Mouse (Mus musculus) kidney, postnatal 36 days (tissue): ENCODE results near the gene Cnrip1.
"Not testable (repeated sequence)": the region's sequence is repeated elsewhere in the genome, so short reads cannot be mapped to it uniquely, and the experiment has no call there.

Experiments used
- DNase-seq, 2 experiments: peaks; one replicate each; pipeline ENCODE4 v3.0.0; 2021 to 2022; ENCODE audit warnings: mixed read lengths in 2 of 2

The Cnrip1 gene

DNA sequence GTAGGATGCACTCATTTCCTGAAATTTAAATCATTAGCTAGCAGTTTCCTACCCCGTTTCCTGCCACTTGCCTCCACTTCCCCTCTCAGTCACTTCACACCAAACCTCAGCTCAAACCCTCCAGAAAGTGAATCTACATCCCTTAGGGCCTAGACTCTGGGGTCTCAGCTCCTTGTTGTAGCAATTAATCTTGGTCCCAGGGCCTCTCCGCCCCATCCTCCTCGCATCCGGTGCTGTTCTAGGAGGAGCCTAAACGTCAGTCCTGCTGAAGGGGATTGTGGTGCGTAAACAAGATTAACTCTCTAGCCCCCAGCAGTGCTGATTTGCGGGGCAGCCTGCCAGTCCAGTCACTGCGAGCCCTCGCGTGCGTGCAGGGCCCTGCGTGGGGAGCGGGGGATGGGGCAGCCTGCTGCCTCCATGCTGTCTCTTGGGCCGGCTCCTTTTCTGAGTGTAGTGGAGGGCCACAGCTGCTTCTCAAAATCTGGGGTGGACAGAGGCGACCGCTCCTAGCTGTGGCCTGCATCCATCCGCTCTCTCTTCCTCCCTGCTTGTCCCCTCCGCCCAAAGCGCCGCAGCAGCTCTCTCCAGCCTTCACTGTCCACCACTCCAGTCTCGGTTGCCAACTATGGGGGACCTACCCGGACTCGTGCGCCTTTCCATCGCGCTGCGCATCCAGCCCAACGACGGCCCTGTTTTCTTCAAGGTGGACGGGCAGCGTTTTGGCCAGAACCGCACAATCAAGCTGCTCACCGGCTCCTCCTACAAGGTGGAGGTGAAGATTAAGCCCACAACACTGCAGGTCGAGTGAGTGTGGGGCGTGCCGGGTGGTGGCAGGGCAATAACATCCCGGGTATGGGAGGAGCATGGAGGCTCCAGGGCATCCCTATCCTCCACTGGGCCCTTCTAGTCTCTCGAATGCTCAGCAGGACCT lies at the start of gene Cnrip1, which contains the start of gene Plek:
Gene Cnrip1, plus strand, starts transcription at position 42 of the 931 bp plus-strand sequence.
Gene Plek, minus strand, starts transcription at position 837 of the 931 bp plus-strand sequence.
- DNase-seq, result peak; percentile 46 to 64

DNA sequence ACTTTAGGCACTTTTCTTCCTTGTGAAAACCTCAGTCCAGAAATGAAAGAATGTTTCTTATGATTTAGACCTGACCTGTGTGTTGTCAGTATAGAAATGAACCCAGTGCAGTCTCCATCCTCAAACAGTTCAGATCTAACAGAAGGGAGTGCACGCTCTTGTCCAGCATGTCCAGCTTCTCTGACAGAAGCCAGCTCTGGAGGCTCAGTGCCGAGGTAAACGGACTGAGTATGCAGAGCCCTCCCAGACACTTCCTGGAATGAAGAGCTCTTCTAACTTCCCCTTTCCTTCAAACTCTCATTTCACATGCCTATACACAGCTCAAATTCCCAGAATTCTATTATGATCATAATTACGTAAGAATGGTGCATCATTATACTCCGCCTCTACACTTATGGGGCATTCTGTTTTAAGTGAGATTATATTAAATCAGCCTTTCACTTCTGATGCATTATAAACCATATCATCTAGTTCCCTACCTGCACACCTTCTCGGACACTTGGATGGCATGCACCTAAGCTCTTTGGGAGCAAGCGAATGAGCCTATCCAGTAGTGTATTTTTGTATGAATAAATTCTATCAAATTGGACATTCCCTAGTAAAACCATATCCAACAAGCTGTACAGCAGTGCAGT lies 48.5 kb upstream of the Cnrip1 start:
- no peak for DNase-seq

DNA sequence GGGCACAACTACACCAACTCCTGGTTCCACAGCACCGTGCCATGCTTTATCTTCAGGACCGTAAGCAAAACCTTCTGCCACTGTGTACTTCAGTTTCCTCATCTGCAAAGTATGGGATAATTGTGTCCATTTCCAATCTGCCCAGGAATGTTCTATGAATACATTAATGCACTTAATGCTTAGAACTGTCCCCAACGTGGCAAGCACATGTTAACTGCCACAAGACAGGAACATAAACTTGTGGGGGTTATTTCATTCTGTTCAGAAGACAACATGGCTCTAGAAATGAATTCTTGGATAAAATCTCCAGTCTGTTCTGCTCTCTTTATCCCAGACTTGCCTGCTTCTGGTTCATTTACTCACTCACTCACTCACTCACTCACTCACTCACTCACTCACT lies 47.6 kb upstream of the Cnrip1 start:
- DNase-seq, result no peak

DNA sequence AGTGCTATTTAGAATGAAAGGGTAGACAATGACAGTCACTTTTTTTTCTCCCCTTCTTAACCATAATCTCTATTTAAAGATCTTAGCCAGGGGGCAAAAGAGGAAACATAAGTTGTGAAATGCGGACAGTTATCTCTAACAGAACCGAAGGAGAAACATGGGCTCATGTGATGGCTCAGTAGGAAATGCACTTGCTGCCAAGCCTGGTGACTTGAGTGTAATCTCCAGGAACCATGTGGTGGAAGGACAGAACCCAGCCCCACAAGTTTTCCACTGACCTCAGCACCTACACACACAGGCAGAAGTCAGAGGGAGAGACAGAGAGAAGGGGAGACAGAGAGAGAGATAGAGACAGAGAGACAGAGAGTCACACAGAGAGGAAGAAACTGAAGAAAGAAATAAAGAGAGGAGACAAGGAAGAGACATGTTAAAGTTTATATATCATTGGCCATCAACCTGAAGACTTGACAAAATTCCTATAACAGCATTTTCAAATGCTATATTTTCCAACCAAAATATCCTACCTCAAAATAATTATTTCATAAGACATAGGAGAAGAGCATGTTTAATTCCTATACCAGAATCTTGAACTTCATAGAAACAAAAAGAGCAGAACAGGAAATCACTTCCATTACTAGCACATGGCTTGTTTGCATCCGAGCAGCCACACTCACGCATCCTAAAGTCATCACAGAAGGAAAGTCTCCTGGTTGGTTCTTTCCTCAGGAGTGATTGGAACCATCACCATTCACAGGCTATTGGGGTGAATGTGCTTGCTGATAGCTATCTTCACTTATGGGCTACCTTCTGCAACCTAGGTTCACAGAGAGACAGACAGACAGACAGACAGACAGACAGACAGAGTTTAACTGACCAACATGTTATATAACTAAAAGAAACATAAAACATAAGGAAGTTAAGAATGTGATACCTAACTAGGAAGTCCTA lies 46.2 kb upstream of the Cnrip1 start:
- DNase-seq, result peak in 1 of 2 experiments; percentile 11

DNA sequence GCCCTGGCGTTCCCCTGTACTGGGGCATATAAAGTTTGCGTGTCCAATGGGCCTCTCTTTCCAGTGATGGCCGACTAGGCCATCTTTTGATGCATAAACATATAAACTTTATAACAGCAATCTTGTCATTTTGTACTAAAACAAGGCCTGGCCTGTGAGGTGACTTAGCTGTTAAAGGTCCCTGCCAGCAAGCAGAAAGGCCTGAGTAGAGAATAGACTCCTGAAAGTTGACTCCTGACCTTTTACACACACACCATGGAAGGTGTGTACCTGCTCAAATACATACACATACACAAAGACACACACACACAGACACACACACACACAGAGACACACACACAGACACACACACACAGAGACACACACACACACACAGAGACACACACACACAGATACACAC lies 44.9 kb upstream of the Cnrip1 start:
- not testable (repeated sequence) for DNase-seq

DNA sequence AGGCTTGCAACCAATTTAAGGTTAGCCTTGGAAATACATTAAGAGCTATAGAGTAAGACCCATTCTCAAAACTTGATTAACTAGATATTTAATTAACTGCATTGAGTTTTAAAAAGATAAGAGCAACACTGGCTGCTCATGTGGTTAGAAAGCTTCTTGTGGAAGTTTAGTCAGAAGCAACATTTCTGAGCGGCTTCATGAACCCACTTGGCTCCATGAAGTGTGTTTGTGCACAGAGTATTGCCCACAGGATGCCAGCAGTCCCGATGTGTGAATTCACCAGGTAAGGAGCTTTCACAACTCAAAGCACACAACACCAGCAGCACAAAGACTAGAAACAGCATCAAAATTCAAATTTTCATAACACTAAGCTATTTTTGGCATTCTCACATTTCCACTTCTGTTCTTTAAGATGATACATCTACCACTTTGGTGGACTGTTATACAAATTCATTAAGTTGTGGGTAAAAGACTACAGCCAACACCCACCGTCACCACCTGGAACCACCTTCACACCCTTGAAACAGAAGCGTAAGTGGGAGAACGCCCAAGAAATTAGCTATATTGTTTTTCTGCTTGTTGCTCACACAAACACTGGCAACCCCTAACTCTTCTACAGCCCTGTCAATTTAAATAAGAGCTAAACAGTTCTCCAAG lies 43.7 kb upstream of the Cnrip1 start:
- no peak for DNase-seq

DNA sequence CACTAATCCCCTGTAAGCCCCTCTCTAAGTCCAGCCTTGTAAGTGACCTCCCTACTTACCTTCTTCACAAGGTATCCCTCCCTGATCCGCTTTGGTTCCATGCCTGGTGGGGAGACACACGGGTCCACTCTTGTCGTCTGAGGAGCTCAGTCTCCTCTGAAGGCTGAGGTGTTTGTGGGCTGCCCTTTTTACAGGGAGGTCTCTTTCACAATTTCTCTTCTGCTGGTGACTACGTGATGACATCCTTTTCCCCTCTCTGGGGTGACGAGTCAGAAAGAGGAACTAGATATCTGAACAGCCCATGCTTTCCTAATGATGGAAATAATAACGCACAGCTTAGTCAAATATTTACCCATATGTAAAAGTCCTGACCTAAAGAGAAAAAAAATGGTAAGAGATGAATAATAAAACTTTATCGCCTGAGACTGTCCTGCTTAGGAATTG lies 42.9 kb upstream of the Cnrip1 start:
- DNase-seq, result no peak

DNA sequence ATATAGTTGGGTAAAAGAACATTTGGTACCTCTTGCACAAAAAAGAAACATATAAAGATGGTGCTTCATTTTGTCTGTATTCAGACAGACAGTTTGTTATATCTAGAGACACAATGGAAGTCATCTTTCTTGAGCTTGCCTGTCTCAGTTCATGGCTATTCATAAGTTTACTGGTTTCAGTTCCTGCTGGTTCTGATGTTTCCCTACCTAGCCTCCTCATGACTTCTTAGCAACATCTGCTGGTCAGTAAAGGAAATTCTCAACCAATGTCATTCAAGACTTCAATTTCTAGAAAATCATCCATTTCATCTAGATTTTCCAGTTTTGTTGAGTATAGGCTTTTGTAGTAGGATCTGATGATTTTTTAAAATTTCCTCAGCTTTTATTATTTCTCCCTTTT lies 38.4 kb upstream of the Cnrip1 start:
- no peak for DNase-seq

DNA sequence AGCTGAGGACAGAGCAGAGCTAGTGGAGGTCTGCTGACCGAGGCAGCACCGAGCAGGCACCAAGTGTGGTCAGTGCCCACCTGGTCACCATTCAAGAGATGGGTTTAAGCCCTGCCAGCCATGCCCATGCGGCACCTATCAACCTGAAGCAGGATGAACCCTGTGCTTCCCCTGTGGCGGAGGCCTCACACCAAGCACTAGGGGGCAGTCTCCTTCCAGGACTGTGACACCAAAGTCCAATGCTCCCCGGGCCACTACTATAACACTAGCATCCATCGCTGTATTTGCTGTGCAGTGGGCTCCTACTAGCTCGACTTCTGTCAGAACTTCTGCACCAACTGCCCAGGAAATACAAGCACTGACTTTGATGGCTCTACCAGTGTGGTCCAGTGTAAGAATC lies 32.1 kb upstream of the Cnrip1 start:
- no peak for DNase-seq

DNA sequence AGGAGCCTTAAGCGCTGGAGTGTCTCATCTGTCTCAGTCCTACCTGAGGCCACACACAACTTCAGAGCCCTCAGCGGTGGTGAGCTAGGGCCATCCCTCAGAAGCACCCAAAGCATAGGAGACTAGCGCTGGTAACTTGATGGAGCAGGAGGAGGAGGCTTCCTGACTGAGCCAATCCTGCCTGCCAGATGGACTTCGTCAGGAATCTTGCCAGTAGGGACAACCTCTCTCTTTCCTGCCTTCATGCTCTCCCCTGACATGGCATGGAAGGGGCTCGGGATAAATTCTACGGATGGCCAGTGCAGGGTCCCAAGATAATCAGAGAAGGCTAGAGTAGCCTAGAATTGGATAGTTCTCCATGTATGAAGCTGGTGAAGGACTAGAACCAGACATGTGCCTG lies 28.2 kb upstream of the Cnrip1 start:
- no peak for DNase-seq

DNA sequence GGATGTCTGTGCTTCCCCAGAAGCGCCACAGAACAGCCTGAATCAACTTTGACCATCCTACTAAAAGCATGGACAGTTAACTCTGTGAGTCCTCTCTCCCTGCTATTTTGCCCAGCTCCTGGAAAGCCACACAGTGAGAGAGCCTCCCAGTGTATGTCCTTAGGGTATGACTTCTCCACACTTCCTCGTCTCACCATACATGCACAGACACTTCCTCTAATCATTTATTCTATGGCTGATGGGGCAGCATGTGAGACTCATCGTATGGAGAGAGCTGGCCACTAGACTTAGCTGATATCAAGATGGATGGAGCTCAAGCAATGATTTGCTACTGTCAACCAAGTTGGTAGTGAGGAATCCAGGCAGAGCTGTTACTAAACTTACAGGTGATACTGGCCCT lies 27.4 kb upstream of the Cnrip1 start:
- DNase-seq, result no peak

DNA sequence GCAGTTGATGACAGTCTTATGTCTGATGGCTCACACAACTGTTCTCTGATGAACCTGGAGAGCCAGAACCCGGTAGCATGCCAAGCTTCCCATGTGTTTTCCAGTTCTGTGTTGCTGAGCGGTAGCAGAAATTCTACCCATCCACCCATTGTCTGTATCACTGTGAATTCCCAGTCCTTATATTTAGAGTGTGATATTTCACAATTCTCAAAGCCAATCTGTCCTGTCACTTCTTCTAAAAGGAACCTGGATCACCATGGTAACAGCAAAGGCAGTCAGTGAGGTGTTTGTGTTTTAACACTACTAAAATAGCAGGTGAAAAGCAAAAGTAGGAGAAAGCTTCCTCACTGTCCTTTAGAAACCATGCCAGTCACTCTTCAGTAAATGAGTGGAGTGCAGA lies 5.6 kb upstream of the Cnrip1 start:
- no peak for DNase-seq

DNA sequence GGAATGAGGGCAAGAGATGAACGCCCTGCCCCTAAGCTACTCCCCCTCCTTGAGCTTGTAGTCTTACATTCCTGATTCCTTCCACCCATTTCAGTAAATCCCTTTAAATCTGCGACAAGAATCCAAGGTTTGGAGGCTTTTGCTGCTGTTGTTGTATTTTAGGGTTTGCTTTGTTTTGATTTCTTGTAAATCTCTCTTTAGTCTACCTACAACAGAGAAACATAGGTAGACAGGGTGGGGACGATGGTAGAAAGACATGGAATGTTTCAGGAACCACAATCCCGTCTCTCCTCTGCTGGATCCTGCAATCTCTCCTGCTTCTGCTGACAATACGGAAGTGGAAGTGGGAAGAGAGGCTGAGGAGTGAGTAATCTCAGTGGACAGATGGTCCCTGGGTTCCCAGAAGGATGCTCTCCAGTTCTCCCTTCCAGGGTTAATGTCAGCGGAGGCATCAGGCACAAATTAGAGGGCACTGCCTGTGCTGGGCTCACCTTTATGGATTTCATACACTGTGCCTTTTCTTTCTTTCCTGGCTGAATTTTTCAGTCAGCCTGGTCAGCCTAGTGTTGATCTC lies 1.2 kb downstream of the Cnrip1 start:
- no peak for DNase-seq

DNA sequence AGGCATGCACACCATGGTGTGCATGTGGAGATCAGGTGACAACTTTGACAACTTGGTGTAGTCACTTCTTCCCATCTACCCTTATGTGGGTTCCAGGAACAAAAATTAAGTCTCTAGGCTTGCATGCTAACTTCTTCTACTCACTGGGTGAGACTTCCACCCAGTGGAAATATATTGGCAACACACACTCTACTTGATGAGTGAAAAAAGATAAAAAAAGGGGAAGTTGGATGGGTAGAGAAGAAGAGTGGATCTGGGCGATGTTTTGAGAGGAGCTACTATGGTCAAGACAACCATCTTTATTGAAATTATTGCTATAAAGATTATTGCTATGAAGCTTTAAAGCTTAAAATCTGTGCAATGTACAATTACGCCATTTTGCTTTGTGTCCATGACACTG lies 18.0 kb downstream of the Cnrip1 start:
- not testable (repeated sequence) for DNase-seq

DNA sequence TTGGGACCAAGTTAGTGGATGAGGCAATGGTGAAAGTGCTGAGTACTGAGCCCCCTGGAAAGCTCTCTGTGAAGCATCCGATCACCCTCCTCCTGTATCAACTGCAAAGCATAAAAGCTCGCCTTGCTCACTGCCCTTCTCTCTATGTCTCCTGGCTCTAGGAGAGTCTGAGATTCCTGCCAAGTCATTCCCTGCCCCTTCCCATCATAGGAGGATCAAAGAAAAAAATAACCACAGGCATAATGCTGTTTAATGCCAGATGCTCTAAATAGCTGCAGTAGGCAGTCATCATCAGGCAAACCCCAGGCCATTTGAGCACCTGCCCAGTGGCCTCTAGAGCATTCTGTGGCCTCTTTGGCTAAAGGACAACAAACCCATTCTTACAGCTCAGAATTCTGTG lies 24.3 kb downstream of the Cnrip1 start:
- no peak for DNase-seq

DNA sequence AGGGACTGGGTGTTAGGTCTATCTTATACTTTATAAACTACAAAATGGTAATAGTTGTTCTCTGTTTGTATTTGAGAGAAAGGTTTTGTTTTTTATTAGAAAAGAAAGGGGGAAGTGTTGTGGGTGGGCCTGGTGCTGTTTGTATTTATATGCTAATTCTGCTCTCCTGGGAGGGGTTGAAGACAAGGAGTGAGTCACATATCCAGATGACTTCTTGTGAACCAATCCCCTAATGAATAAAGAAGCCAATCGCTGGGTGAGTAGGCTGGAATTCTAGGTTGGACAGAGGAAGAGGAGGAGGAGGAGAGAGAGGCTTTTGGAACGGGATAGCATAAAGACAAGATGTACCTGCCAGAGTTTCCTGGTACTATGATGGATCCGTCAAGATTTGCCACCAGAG lies 30.7 kb downstream of the Cnrip1 start:
- DNase-seq, result no peak

DNA sequence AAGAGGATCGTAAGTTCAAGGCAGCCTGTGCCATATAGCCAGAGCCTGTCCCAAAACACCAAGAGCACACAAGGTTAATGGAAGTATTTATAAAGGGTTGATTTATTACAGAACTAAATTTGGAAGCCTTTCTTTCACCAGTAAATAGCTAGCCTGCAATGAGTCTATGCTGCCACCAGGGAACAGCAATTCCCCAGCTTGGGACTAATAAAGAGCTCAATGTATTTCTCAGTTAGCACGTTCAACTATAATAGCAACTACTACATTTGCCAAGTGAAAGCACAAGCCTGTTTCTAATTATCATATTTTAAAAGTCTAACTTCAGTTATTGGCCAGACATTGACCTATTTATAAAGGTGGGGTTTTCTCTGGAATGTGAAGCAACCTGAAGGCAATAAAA lies 31.6 kb downstream of the Cnrip1 start:
- peak; percentile 26 to 30 for DNase-seq

DNA sequence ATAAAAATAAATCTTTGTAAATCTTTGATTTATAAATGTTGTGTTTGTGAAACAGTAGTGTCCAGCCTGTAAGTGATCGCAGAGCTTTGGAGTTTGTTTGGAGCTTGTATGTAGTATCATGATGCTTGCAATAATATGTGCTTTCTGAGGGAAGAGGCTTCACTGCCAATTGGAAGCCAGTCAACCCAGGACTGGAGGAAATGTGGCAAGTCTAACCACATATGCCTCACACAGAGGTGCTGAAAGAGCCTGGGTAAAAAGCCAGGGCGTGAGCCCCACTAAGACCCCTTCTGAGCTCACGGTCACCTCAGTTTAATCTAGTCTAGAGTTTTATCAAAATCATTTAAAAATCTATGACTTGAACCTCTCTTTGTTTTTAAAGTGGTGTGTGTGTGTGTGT lies 32.1 kb downstream of the Cnrip1 start:
- no peak for DNase-seq

DNA sequence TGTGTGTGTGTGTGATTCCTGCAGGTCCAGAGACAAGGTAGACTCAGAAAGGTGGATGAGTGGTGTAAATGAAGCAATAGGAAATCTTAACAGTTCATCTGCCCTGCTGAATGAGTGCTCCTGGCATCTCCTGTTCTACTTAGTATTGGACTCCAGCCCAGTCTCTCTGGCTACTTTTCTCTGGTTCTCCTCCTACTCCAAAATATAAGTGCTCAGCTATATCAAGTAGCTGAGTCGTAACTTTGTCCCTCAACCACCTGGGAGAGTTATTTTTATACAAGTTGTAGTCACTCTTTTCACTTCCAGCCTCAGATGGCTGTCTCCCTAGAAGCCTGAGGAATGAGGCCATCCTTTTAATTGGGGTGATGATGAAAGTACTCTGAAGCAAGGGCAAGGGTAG lies 32.5 kb downstream of the Cnrip1 start:
- no peak for DNase-seq

DNA sequence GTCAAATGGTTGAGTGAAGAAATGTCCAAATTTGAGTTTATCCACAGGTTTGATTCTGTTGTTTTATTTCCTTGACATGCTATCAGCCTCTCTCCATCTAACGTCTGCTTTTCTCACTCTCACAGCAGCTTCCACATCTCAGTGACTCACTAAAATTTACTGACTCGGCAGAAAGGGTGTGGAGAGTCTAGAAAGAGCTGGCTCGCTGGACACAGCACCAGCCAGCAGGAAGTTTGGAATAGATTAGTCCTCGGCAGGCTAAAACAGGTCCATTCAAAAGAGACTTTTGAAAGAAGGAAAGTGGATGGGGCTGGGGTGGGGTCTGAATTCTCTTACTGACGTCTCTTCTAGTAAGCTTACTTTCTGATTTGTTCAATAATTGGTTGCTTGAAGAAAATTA lies 34.7 kb downstream of the Cnrip1 start:
- DNase-seq, result peak; percentile 8 to 18

DNA sequence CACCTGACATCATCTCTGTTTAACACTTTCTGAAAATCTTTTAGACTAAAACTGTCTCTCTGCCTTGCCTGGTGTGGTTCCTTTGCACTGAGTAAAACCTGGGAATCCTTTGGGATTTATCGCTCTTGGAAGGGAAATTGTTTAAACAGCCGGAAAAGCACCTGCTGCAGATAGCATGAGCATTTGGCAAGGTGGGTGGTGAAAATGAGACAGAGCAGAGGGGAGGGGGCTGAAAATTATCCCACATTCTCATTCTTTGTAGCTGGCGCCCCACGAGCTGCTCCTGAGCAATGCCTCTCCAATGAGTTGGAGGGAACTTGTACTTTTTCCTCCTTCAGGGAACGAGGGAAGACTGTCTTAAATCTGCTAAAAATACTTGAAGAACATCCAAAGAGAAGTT lies 55.5 kb downstream of the Cnrip1 start:
- DNase-seq, result no peak

DNA sequence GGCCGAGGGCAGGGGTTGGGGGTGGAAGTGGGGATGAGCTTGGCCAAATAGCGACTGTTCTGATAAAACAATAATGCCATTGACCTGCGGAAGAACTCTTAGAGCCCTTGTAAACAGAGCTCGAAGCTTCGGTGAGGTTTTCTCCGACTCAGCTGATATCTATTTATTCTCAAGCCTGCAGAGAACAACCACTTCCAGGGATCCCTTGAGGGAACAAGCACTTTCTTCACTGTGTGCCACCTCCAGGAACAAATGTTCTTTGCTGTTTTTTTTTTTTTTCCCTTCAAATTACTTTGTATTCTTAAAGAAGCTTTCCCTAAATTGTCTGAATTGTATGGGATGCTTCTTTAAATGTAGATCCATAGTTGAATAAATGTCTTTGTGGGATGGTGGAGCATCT lies 56.0 kb downstream of the Cnrip1 start:
- DNase-seq, result peak; percentile 13 to 17
